Mouse (Mus musculus): ENCODE measurements around the gene Zfp710. TPM values are rescaled to one million over a fixed set of nuclear protein-coding genes. Genes with fewer than 3 reads are reported as not detected.
A peak's percentile ranks its signal among the peaks of the same experiment; 100 is the strongest.
"Not testable (repeated sequence)": the region's sequence is repeated elsewhere in the genome, so short reads cannot be mapped to it uniquely, and the experiment has no call there.

Gene Zfp710
- polyA plus RNA-seq (2015; fragmentation: Nextera tagmentation; extraction: Ambion mirVana): 12.4 and 12.6 TPM in 2 replicates

GRCm38 (mm10) chr7:80024521-80025390 is at the start of gene Zfp710:
Zfp710 (plus strand) TSS chr7:80024814.
- H3K9me3 ChIP-seq (replicated peaks; ENCODE audit: control insufficient read depth, low read length): no peaks in the 10 kb centered on the region
- H3K27me3 ChIP-seq (ENCODE audit: control insufficient read depth, insufficient read depth, low read length): no peaks in the 10 kb centered on the region
- H3K9ac ChIP-seq (ENCODE audit: low read length): peak within 1 kb of the TSS; percentile 95
- H3K4me1 ChIP-seq (ENCODE audit: control insufficient read depth, insufficient read depth, low read length): peaks cover 25% of the 10 kb centered on the region
- peak within 1 kb of the TSS; percentile 100 for H3K4me2 ChIP-seq (ENCODE audit: low read depth, low read length)
- H3K36me3 ChIP-seq (ENCODE audit: control insufficient read depth, insufficient read depth): no peaks in the 10 kb centered on the region
- ATAC-seq (replicated peaks; ENCODE audit: extremely low read depth, insufficient read depth, low FRiP score): peak; percentile 85
- 2% methylated on average over 42 of the region's 42 CpGs for WGBS
- peak within 1 kb of the TSS; percentile 71 for H3K4me3 ChIP-seq (ENCODE audit: low read length)
- peak within 1 kb of the TSS; percentile 97 for H3K27ac ChIP-seq (ENCODE audit: low read length)

- Histone ChIP-seq H3K27ac (ENCODE audit: low read length) (no peak overlapping the region), H3K27me3 (ENCODE audit: control insufficient read depth, insufficient read depth, low read length) (no peaks in the 10 kb centered on the region), H3K4me1 (ENCODE audit: control insufficient read depth, insufficient read depth, low read length) (no peaks in the 10 kb centered on the region), H3K9me3 (replicated peaks; ENCODE audit: control insufficient read depth, low read length) (no peaks in the 10 kb centered on the region), H3K9ac (ENCODE audit: low read length) (no peak overlapping the region), H3K4me2 (ENCODE audit: low read depth, low read length) (no peak overlapping the region), H3K36me3 (ENCODE audit: control insufficient read depth, insufficient read depth) (no peaks in the 10 kb centered on the region), H3K4me3 (ENCODE audit: low read length) (no peak overlapping the region)
- no peak for ATAC-seq (replicated peaks; ENCODE audit: extremely low read depth, insufficient read depth, low FRiP score)
- 74% methylated on average over 2 of the region's 2 CpGs for WGBS
Measured at GRCm38 (mm10) chr7:79975316-79975715, 49.3 kb upstream of the Zfp710 start.

- Histone ChIP-seq H3K9me3 (replicated peaks; ENCODE audit: control insufficient read depth, low read length) (no peaks in the 10 kb centered on the region), H3K4me1 (ENCODE audit: control insufficient read depth, insufficient read depth, low read length) (no peaks in the 10 kb centered on the region), H3K4me2 (ENCODE audit: low read depth, low read length) (no peak overlapping the region), H3K9ac (ENCODE audit: low read length) (no peak overlapping the region), H3K27ac (ENCODE audit: low read length) (no peak overlapping the region), H3K27me3 (ENCODE audit: control insufficient read depth, insufficient read depth, low read length) (no peaks in the 10 kb centered on the region), H3K36me3 (ENCODE audit: control insufficient read depth, insufficient read depth) (no peaks in the 10 kb centered on the region), H3K4me3 (ENCODE audit: low read length) (no peak overlapping the region)
- 81% methylated on average over 7 of the region's 7 CpGs for WGBS
- no peak for ATAC-seq (replicated peaks; ENCODE audit: extremely low read depth, insufficient read depth, low FRiP score)
Measured at GRCm38 (mm10) chr7:79986717-79987116, 37.9 kb upstream of the Zfp710 start.

GRCm38 (mm10) chr7:79987745-79988144 is 36.9 kb upstream of the Zfp710 start:
- no peaks in the 10 kb centered on the region for H3K36me3 ChIP-seq (ENCODE audit: control insufficient read depth, insufficient read depth)
- no peak overlapping the region for H3K4me3 ChIP-seq (ENCODE audit: low read length)
- H3K9me3 ChIP-seq (replicated peaks; ENCODE audit: control insufficient read depth, low read length): no peaks in the 10 kb centered on the region
- no peak overlapping the region for H3K27ac ChIP-seq (ENCODE audit: low read length)
- no peak overlapping the region for H3K9ac ChIP-seq (ENCODE audit: low read length)
- no peaks in the 10 kb centered on the region for H3K4me1 ChIP-seq (ENCODE audit: control insufficient read depth, insufficient read depth, low read length)
- no peak overlapping the region for H3K4me2 ChIP-seq (ENCODE audit: low read depth, low read length)
- no peaks in the 10 kb centered on the region for H3K27me3 ChIP-seq (ENCODE audit: control insufficient read depth, insufficient read depth, low read length)
- ATAC-seq (replicated peaks; ENCODE audit: extremely low read depth, insufficient read depth, low FRiP score): no peak
- WGBS: 38% methylated on average over 3 of the region's 3 CpGs

GRCm38 (mm10) chr7:79988466-79988865 is 36.1 kb upstream of the Zfp710 start:
- H3K36me3 ChIP-seq (ENCODE audit: control insufficient read depth, insufficient read depth); H3K4me3 ChIP-seq (ENCODE audit: low read length); H3K27me3 ChIP-seq (ENCODE audit: control insufficient read depth, insufficient read depth, low read length); ATAC-seq (replicated peaks; ENCODE audit: extremely low read depth, insufficient read depth, low FRiP score); H3K4me2 ChIP-seq (ENCODE audit: low read depth, low read length); H3K9ac ChIP-seq (ENCODE audit: low read length); H3K4me1 ChIP-seq (ENCODE audit: control insufficient read depth, insufficient read depth, low read length); H3K27ac ChIP-seq (ENCODE audit: low read length); H3K9me3 ChIP-seq (replicated peaks; ENCODE audit: control insufficient read depth, low read length): not testable (repeated sequence)
- WGBS: 88% methylated on average over 1 of the region's 1 CpGs

GRCm38 (mm10) chr7:79994476-79994875 is 30.1 kb upstream of the Zfp710 start:
- Histone ChIP-seq H3K4me3 (ENCODE audit: low read length) (no peak overlapping the region), H3K27me3 (ENCODE audit: control insufficient read depth, insufficient read depth, low read length) (no peaks in the 10 kb centered on the region), H3K4me1 (ENCODE audit: control insufficient read depth, insufficient read depth, low read length) (no peaks in the 10 kb centered on the region), H3K9ac (ENCODE audit: low read length) (no peak overlapping the region), H3K4me2 (ENCODE audit: low read depth, low read length) (no peak overlapping the region), H3K27ac (ENCODE audit: low read length) (no peak overlapping the region), H3K9me3 (replicated peaks; ENCODE audit: control insufficient read depth, low read length) (no peaks in the 10 kb centered on the region), H3K36me3 (ENCODE audit: control insufficient read depth, insufficient read depth) (no peaks in the 10 kb centered on the region)
- 28% methylated on average over 8 of the region's 8 CpGs for WGBS
- ATAC-seq (replicated peaks; ENCODE audit: extremely low read depth, insufficient read depth, low FRiP score): no peak

GRCm38 (mm10) chr7:79997761-79998160 is 26.9 kb upstream of the Zfp710 start:
- Histone ChIP-seq H3K9ac (ENCODE audit: low read length) (no peak overlapping the region), H3K36me3 (ENCODE audit: control insufficient read depth, insufficient read depth) (no peaks in the 10 kb centered on the region), H3K27ac (ENCODE audit: low read length) (no peak overlapping the region), H3K4me2 (ENCODE audit: low read depth, low read length) (no peak overlapping the region), H3K9me3 (replicated peaks; ENCODE audit: control insufficient read depth, low read length) (no peaks in the 10 kb centered on the region), H3K4me1 (ENCODE audit: control insufficient read depth, insufficient read depth, low read length) (no peaks in the 10 kb centered on the region), H3K4me3 (ENCODE audit: low read length) (no peak overlapping the region), H3K27me3 (ENCODE audit: control insufficient read depth, insufficient read depth, low read length) (no peaks in the 10 kb centered on the region)
- 78% methylated on average over 1 of the region's 1 CpGs for WGBS
- no peak for ATAC-seq (replicated peaks; ENCODE audit: extremely low read depth, insufficient read depth, low FRiP score)

GRCm38 (mm10) chr7:80002353-80003055 is 22.1 kb upstream of the Zfp710 start:
- H3K27me3 ChIP-seq (ENCODE audit: control insufficient read depth, insufficient read depth, low read length): no peaks in the 10 kb centered on the region
- H3K4me2 ChIP-seq (ENCODE audit: low read depth, low read length): no peak overlapping the region
- no peak for ATAC-seq (replicated peaks; ENCODE audit: extremely low read depth, insufficient read depth, low FRiP score)
- 85% methylated on average over 11 of the region's 11 CpGs for WGBS
- H3K4me1 ChIP-seq (ENCODE audit: control insufficient read depth, insufficient read depth, low read length): no peaks in the 10 kb centered on the region
- no peaks in the 10 kb centered on the region for H3K36me3 ChIP-seq (ENCODE audit: control insufficient read depth, insufficient read depth)
- no peaks in the 10 kb centered on the region for H3K9me3 ChIP-seq (replicated peaks; ENCODE audit: control insufficient read depth, low read length)
- H3K9ac ChIP-seq (ENCODE audit: low read length): no peak overlapping the region
- no peak overlapping the region for H3K27ac ChIP-seq (ENCODE audit: low read length)
- H3K4me3 ChIP-seq (ENCODE audit: low read length): no peak overlapping the region
